Mouse (Mus musculus) heart, embryonic 16.5 days (tissue): Measurements from ENCODE around the gene Dpyd. TPM values are rescaled to one million over a fixed set of nuclear protein-coding genes. Genes with fewer than 3 reads are reported as not detected.

Experiments
- ATAC-seq: fragments of 200-750 bp; cut with Nextera tagmentation; replicated peaks from 2 replicates; pipeline ENCODE4 v1.8.0; 2017; ENCODE audit warnings: moderate number of reproducible peaks; ENCODE audit not compliant: insufficient read depth, low FRiP score; ENCODE audit errors: extremely low read depth
- H3K27ac ChIP-seq: fragments of 300-500 bp; sonication (generic); 2 replicates; pipeline ENCODE4 v1.5.1; 2014; ENCODE audit warnings: mild to moderate bottlenecking, low read length, control low read depth, moderate library complexity
- H3K27me3 ChIP-seq: fragments of 300-500 bp; sonication (generic); 2 replicates; pipeline ENCODE4 v1.6.1; 2014; ENCODE audit warnings: low read length, mixed read lengths; ENCODE audit not compliant: control insufficient read depth, insufficient read depth
- H3K36me3 ChIP-seq: fragments of 300-500 bp; sonication (generic); 2 replicates; pipeline ENCODE4 v1.6.1; 2014; ENCODE audit not compliant: control insufficient read depth, insufficient read depth
- H3K4me1 ChIP-seq: fragments of 300-500 bp; sonication (generic); 2 replicates; pipeline ENCODE4 v1.6.1; 2014; ENCODE audit warnings: low read length, mixed read lengths; ENCODE audit not compliant: control insufficient read depth, insufficient read depth
- H3K4me2 ChIP-seq: fragments of 300-500 bp; sonication (generic); 2 replicates; pipeline ENCODE4 v1.6.1; 2014; ENCODE audit warnings: low read depth, mild to moderate bottlenecking, control low read depth, low read length
- H3K4me3 ChIP-seq: fragments of 300-500 bp; sonication (generic); 2 replicates; pipeline ENCODE4 v1.5.1; 2014; ENCODE audit warnings: mild to moderate bottlenecking, control low read depth, low read length
- H3K9ac ChIP-seq: fragments of 300-500 bp; sonication (generic); 2 replicates; pipeline ENCODE4 v1.6.1; 2014; ENCODE audit warnings: low read length, control low read depth
- H3K9me3 ChIP-seq: fragments of 300-500 bp; sonication (generic); replicated peaks from 2 replicates; pipeline ENCODE4 v1.6.1; 2016; ENCODE audit warnings: low read length; ENCODE audit not compliant: control insufficient read depth
- WGBS: fragments of 180-500 bp; shearing (Covaris S2); extraction: QIAGEN DNeasy Blood & Tissue Kit; methylation state at CpG from one replicate; pipeline ENCODE4 v1.1.7; 2014; 5-methylcytosine and 5-hydroxymethylcytosine counted together
- polyA plus RNA-seq: library from polyadenylated mRNA; unstranded; fragments of >200 nt; fragmentation: Nextera tagmentation; extraction: Ambion mirVana; gene quantifications from 2 replicates; pipeline ENCODE4 v1.2.1, GENCODE M21; 2015

Dpyd gene
- polyA plus RNA-seq, 1 experiment from 2014 or later = 3.7 TPM

GRCm38 (mm10) chr3:119042611-119043010 is 480.7 kb downstream of the Dpyd start:
- 76% methylated on average over 1 of the region's 1 CpGs for WGBS

GRCm38 (mm10) chr3:119056144-119056543 is 494.2 kb downstream of the Dpyd start:
- Histone ChIP-seq H3K27ac (no peak overlapping the region), H3K36me3 (no peaks in the 10 kb centered on the region), H3K9ac (no peak overlapping the region), H3K27me3 (no peaks in the 10 kb centered on the region), H3K4me3 (no peak overlapping the region), H3K9me3 (no peaks in the 10 kb centered on the region), H3K4me1 (no peaks in the 10 kb centered on the region), H3K4me2 (no peak overlapping the region)
- ATAC-seq = no peak
- 91% methylated on average over 1 of the region's 1 CpGs for WGBS

More at GRCm38 (mm10) chr3:119042611-119043010, 480.7 kb downstream of the Dpyd start:
- no peaks in the 10 kb centered on the region for H3K27me3 ChIP-seq
- ATAC-seq = no peak
- H3K9me3 ChIP-seq = no peaks in the 10 kb centered on the region
- H3K9ac ChIP-seq = no peak overlapping the region
- H3K4me2 ChIP-seq = no peak overlapping the region
- no peak overlapping the region for H3K27ac ChIP-seq
- H3K4me3 ChIP-seq = no peak overlapping the region
- no peaks in the 10 kb centered on the region for H3K36me3 ChIP-seq
- no peaks in the 10 kb centered on the region for H3K4me1 ChIP-seq

GRCm38 (mm10) chr3:119063214-119063613 is 501.3 kb downstream of the Dpyd start:
- no peak for ATAC-seq
- Histone ChIP-seq H3K9ac (no peak overlapping the region), H3K27me3 (no peaks in the 10 kb centered on the region), H3K27ac (no peak overlapping the region), H3K4me2 (no peak overlapping the region), H3K36me3 (no peaks in the 10 kb centered on the region), H3K4me1 (no peaks in the 10 kb centered on the region), H3K4me3 (no peak overlapping the region), H3K9me3 (no peaks in the 10 kb centered on the region)
- 58% methylated on average over 4 of the region's 4 CpGs for WGBS

GRCm38 (mm10) chr3:119063642-119064041 is 501.7 kb downstream of the Dpyd start:
- Histone ChIP-seq H3K4me3 (no peak overlapping the region), H3K4me1 (no peaks in the 10 kb centered on the region), H3K4me2 (no peak overlapping the region), H3K36me3 (no peaks in the 10 kb centered on the region), H3K9me3 (no peaks in the 10 kb centered on the region), H3K9ac (no peak overlapping the region), H3K27me3 (no peaks in the 10 kb centered on the region), H3K27ac (no peak overlapping the region)
- WGBS = 17% methylated on average over 1 of the region's 1 CpGs
- ATAC-seq = no peak

GRCm38 (mm10) chr3:119064746-119065145 is 502.8 kb downstream of the Dpyd start:
- Histone ChIP-seq H3K4me2 (no peak overlapping the region), H3K27me3 (no peaks in the 10 kb centered on the region), H3K9me3 (no peaks in the 10 kb centered on the region), H3K36me3 (no peaks in the 10 kb centered on the region), H3K9ac (no peak overlapping the region), H3K27ac (no peak overlapping the region), H3K4me1 (no peaks in the 10 kb centered on the region), H3K4me3 (no peak overlapping the region)
- ATAC-seq = no peak
- 79% methylated on average over 7 of the region's 7 CpGs for WGBS

GRCm38 (mm10) chr3:119067221-119067620 is 505.3 kb downstream of the Dpyd start:
- Histone ChIP-seq H3K9ac (no peak overlapping the region), H3K27me3 (no peaks in the 10 kb centered on the region), H3K9me3 (no peaks in the 10 kb centered on the region), H3K4me3 (no peak overlapping the region), H3K4me2 (no peak overlapping the region), H3K27ac (no peak overlapping the region), H3K36me3 (no peaks in the 10 kb centered on the region), H3K4me1 (no peaks in the 10 kb centered on the region)
- ATAC-seq = no peak
- 80% methylated on average over 9 of the region's 9 CpGs for WGBS

GRCm38 (mm10) chr3:119086618-119087017 is 524.7 kb downstream of the Dpyd start:
- Histone ChIP-seq H3K4me3 (no peak overlapping the region), H3K36me3 (no peaks in the 10 kb centered on the region), H3K9me3 (no peaks in the 10 kb centered on the region), H3K9ac (no peak overlapping the region), H3K4me1 (no peaks in the 10 kb centered on the region), H3K27ac (no peak overlapping the region), H3K4me2 (no peak overlapping the region), H3K27me3 (no peaks in the 10 kb centered on the region)
- WGBS = 17% methylated on average over 1 of the region's 1 CpGs
- ATAC-seq = no peak

- no peak for ATAC-seq
- Histone ChIP-seq H3K9ac (no peak overlapping the region), H3K4me2 (no peak overlapping the region), H3K4me3 (no peak overlapping the region), H3K36me3 (no peaks in the 10 kb centered on the region), H3K27ac (no peak overlapping the region), H3K4me1 (no peaks in the 10 kb centered on the region), H3K9me3 (no peaks in the 10 kb centered on the region), H3K27me3 (no peaks in the 10 kb centered on the region)
- WGBS = 80% methylated on average over 5 of the region's 5 CpGs
Observed at GRCm38 (mm10) chr3:119095223-119095886, 533.4 kb downstream of the Dpyd start.

- no peaks in the 10 kb centered on the region for H3K27me3 ChIP-seq
- no peaks in the 10 kb centered on the region for H3K4me1 ChIP-seq
- H3K9ac ChIP-seq = no peak overlapping the region
- no peaks in the 10 kb centered on the region for H3K36me3 ChIP-seq
- no peaks in the 10 kb centered on the region for H3K9me3 ChIP-seq
- WGBS = 46% methylated on average over 2 of the region's 2 CpGs
- H3K4me2 ChIP-seq = no peak overlapping the region
- H3K4me3 ChIP-seq = no peak overlapping the region
- H3K27ac ChIP-seq = no peak overlapping the region
- ATAC-seq = no peak
Observed at GRCm38 (mm10) chr3:119126003-119126402, 564.1 kb downstream of the Dpyd start.
